Mouse (Mus musculus): ENCODE data around the gene Kazald1.

DNA sequence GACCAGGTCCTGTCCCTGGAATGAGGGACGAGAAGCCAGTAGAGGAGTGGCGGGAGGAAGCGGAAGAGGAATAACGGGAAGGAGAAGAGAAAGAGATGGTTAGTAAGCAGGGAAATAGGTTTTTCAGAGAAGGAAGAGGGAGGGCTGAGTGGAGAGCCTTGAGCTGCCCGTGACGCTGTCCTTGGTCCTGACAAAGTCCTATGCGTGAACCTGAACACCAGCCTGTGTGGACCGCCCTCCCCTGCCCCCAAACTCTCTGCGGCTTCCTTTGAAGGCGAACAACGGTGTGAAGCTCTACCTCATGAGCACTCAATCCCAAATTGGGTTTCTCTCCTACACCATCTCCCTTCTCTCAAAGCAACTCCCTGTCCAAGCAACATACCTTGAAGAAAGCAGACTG is 22.8 kb downstream of the Kazald1 start:
- TF ChIP-seq CTCF (IDR thresholded peaks at IDR 0.05; ENCODE audit: low read depth) (no peak), EP300 (IDR thresholded peaks at IDR 0.05; ENCODE audit: low read depth) (no peak)

Measured in heart, postnatal 0 days (tissue).